Mouse (Mus musculus) thymus, adult 18-20 months (tissue): Measurements from ENCODE around the gene Snx32.

Source experiments
- DNase-seq, 2 experiments: peaks; one replicate each; pipeline ENCODE4 v3.0.0; 2022; ENCODE audit warnings: mixed read lengths in 2 of 2

Gene Snx32

GRCm38 (mm10) chr19:5510031-5511026 lies at the start of gene Snx32:
TSS of gene Snx32 (minus strand) at chr19:5510538.
- DNase-seq = peak; percentile 95 to 98

- DNase-seq = no peak
These were observed 49.5 kb upstream of the Snx32 start for GRCm38 (mm10) chr19:5559631-5560456.

GRCm38 (mm10) chr19:5559229-5559628 lies 48.9 kb upstream of the Snx32 start:
- no peak for DNase-seq

DNA sequence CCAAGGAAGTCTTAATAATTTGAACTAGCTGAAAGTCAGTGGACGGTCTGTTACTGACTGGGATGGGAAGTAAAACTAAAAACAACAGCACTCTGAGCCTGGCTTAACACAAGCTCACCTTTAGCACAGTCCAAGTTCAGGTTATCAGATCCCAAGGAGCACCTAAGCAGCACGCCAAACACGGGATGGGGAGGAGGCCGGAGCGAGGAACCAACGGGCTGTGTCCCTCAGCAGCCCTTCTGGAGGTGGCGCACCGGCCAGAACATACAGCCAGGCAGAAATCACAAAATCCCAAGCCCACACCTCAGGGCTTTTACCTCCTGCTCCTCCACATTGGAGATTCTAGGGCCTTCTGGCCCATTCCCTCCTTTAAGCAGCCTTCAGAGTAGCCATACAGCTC lies 48.4 kb upstream of the Snx32 start:
- no peak for DNase-seq

- DNase-seq = no peak
These were observed 47.8 kb upstream of the Snx32 start for GRCm38 (mm10) chr19:5558169-5558568.

- DNase-seq = no peak
These were observed 43.9 kb upstream of the Snx32 start for GRCm38 (mm10) chr19:5554212-5554611.

DNA sequence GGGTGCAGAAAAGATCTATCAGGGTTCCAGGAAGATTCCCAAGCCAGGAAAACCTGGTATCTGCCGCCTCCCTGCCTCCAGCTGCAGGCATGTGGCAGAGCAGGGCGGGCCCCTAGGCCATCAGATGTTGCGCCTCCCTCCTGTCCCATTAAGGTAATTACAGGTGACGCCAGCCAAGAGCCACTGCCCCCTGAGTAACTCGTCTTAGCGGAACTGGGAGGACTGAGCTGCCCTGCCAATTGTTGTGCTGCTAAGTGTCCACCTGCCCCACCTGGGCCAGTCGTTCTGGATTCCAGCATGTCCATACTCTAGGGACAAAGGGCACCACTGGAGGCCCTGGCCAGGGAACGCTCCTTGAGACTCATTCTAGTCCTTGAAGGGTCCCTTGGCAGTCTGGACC lies 43.5 kb upstream of the Snx32 start:
- DNase-seq = no peak

DNA sequence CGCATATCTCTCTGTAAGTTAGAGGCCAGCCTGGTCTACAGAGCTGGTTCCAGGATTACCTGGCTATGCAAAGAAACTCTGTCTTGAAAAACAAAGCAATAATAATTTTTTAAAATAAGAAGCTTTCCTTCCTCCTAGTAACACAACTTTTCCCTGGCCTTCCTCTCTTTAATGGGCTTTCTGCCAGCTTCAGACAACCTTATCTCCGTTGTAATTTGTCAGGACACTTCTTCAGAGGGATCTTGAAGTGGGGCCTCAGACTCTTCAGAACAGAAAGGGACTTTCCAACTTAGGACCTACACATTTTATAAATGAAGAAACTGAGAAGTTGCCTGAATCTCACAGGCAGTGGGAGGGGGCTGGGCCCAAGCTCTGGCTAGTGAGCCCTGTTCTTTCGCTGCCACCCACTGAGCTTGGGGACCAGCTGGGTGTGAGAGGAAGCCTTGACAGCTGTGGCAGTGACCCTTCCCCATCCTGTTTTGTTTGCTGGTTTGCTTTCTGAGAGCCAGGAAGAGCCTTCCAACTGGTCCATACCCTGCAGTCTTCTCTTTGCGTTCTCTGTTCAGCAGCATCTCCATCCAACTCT lies 37.2 kb upstream of the Snx32 start:
- DNase-seq = no peak

- DNase-seq = no peak
These were observed 33.7 kb upstream of the Snx32 start for GRCm38 (mm10) chr19:5544031-5544430.

DNA sequence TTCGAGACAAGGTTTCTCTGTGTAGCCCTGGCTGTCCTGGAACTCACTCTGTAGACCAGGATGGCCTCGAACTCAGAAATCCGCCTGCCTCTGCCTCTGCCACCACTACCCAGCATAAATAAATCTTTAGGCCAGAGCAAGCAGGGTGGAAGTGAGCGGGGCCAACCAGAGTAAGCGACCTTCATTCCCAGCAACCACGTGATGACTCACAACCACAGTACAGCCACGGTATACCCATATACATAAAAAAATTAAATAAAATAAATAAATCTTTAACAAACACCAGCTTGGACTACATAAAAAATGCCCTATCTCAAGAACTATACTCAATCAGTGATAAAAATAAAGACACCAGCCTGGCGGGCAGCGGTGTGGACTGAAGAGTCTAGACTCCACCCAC lies 33.0 kb upstream of the Snx32 start:
- no peak for DNase-seq

- no peak for DNase-seq
These were observed 28.4 kb upstream of the Snx32 start for GRCm38 (mm10) chr19:5538786-5539185.

DNA sequence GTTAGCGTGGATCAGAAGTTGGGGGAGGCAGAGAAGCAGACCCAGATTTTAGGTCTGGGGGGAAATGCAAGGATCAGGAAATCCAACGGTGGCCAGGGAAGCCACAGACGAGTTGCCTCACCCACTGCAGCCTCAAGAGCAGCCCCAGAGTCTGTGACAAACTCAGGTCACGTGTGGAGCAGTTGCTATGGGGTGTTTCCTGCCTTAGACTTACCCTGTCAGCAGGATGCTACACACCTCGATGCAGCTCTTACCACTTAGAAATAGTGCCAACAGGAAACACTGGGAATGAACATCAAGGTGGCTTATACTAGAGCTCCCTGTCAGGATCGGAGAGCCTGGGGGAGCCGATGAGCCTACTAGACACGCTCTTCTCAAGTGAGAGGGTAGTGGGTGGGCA lies 22.2 kb upstream of the Snx32 start:
- peak in 1 of 2 experiments; percentile 10 for DNase-seq

GRCm38 (mm10) chr19:5530138-5530524 lies 19.8 kb upstream of the Snx32 start:
- no peak for DNase-seq

- DNase-seq = peak; percentile 85 to 87
These were observed 19.2 kb upstream of the Snx32 start for GRCm38 (mm10) chr19:5529325-5530137.

- DNase-seq = no peak
These were observed 14.9 kb upstream of the Snx32 start for GRCm38 (mm10) chr19:5525204-5525603.

DNA sequence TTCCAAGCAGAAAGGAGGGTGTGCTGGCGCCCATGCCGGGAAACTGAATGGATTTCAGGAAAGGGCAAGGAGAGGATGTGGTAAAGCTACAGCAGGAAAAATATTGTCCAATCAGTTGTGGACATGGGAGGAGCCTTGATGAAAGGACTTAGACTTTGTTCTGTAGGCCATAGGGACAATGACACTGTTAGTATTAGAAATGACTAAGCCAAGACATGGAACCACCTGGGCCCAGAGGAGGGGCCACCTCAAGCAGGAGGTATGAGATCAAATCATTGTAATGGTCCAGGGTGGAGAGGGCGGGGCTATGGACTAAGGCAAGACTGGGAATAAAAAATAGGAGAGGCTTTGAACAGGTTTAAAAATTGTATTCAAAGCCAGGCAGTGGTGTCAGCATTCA lies 8.4 kb upstream of the Snx32 start:
- DNase-seq = no peak

GRCm38 (mm10) chr19:5516906-5517505 lies 6.7 kb upstream of the Snx32 start:
- DNase-seq = no peak

DNA sequence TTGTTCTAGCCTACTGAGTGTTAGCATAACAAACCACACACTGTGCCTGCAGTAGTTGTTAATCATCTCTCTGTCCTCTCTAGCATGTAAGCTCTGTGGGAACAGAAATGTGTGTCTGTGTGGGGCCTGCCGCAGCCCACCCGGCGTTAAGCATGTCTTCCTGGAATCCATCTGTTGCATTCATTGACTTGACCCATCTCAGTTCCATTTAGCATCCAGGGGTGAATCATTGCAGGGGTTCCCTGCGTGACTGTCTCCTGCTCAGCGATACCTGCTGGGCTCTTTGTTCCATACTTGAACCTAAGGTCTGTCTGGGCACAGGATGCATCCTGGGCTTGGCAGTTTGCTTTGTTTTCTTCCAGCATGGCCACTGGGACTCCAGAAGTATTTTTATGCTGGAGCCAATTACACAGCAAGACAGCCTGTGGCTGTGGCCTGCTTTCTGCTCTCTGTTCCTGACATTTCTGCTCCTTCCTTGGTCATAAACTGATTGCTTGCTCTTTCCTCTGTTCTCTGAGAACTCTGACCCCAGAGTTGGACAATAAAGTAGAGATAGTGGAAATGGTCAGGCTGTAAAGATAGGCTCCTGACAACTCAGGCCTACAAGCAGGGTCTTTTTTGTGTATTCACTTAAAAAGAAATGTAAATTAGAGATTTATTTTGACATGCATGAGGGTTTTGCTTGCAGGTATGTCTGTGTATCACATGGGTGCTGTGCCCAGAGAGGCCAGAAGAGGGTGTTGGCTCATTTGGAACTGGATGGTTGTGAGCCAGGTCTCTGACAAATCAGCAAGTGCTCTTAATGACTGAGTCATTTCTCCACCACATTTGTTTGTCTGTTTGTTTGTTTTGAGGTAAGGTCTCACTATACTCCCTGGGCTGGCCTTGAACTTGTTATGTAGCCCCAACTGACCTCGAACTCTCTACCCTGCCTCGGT lies 5.8 kb upstream of the Snx32 start:
- no peak for DNase-seq

GRCm38 (mm10) chr19:5513005-5513349 lies 2.6 kb upstream of the Snx32 start:
- no peak for DNase-seq

DNA sequence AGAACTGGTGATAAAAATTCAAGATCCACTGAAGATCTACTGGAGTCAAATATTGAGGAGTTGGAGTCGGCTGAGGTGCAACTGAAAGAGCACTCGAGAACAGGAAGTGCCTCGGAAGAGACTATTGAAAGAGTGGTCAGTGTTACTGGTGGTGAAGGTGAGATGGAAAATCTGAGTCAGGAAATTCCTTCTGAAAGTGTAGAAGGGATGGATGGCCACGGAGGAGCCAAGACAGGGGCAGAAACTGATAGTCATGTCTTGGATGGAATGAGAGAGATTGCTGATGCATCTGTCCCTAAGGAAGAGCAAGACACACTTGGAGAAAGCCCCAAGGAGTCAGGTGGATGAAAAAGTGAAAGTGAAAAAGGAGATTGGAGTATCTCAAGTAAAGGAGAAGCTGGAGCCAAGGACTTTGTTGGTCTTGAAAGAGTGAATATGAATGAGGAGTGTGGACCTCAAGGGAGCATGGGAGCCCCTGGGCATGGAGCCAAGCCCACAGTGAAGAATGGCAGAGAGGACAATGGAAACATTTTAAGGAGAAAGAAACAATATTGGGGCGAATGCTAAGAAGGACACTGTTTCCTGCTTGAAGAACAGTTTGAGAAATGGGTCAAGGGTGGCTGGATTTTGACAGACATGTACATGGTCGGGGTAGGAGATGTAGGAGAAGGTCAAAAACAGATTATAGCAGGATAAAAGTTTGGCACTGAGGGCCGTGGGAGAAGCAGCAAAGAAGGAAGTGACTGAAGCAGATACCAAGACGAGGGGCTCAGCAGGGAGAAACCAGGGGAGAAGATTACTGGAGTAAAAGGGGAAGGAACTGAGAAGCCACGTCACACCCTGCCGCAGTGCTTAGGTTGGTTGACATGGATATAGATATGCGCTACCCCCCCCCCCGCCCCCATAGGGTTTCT lies 2.0 kb upstream of the Snx32 start:
- DNase-seq = no peak
